Mouse (Mus musculus): ENCODE measurements around the gene Prl3b1. TPM values are rescaled to one million over a fixed set of nuclear protein-coding genes. Genes with fewer than 3 reads are reported as not detected.

Prl3b1 gene
- 6.4 and 13.7 TPM in 2 replicates for polyA plus RNA-seq (2011; ENCODE audit: insufficient read depth, insufficient read length, low read depth, missing spikeins)

GRCm38 (mm10) chr13:27241547-27241946, at the start of gene Prl3b1:
Gene Prl3b1 (plus strand): TSS chr13:27241847.
- no peaks in the 10 kb centered on the region for H3K4me1 ChIP-seq (ENCODE audit: control insufficient read depth, insufficient read depth, low read length)
- no peak for TF ChIP-seq POLR2A (IDR thresholded peaks at IDR 0.05; ENCODE audit: insufficient read depth, low read length)
- TF ChIP-seq EP300 (IDR thresholded peaks at IDR 0.05; ENCODE audit: insufficient read depth, low read depth, low read length) = no peak
- TF ChIP-seq CTCF (IDR thresholded peaks at IDR 0.05; ENCODE audit: low read depth, low read length) = no peak
- no peak within 1 kb of the TSS for H3K9ac ChIP-seq (ENCODE audit: low read depth, poor library complexity, severe bottlenecking)
- no peak within 1 kb of the TSS for H3K27ac ChIP-seq (ENCODE audit: insufficient read depth, low read length)
- no peaks in the 10 kb centered on the region for H3K36me3 ChIP-seq (ENCODE audit: control insufficient read depth, insufficient read depth, low read length, poor library complexity, severe bottlenecking)
- no peaks in the 10 kb centered on the region for H3K27me3 ChIP-seq (ENCODE audit: control insufficient read depth, insufficient read depth, low read length, poor library complexity, severe bottlenecking)
- H3K9me3 ChIP-seq (replicated peaks; ENCODE audit: control insufficient read depth, insufficient read depth, low read length, poor library complexity, severe bottlenecking) = no peaks in the 10 kb centered on the region
- H3K4me3 ChIP-seq (ENCODE audit: low read depth, low read length) = no peak within 1 kb of the TSS

DNA sequence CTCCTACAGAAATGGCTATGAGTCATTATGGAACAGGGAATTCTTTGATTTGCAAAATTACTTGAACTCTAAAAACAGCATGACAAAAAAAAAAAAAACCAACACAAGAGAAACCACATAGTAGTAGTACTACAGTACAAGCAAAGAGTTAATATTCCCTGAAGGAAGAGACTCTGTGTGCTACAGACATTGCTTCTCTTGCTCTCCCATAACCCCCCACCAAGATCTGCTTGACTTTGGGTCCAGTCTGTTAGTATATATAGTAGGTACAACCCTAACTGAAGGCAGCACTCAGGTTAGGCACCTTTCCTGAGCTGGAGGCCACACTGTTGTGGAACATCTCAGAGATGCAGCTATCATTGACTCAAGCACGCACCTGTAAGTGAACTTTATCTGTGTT, 45.3 kb upstream of the Prl3b1 start, which contains the start of gene Prl3c1:
Gene Prl3c1 (plus strand): TSS at position 301 of the 400 bp plus-strand sequence.
- no peaks in the 10 kb centered on the region for H3K27me3 ChIP-seq (ENCODE audit: control insufficient read depth, insufficient read depth, low read length, poor library complexity, severe bottlenecking)
- no peaks in the 10 kb centered on the region for H3K4me1 ChIP-seq (ENCODE audit: control insufficient read depth, insufficient read depth, low read length)
- H3K9me3 ChIP-seq (replicated peaks; ENCODE audit: control insufficient read depth, insufficient read depth, low read length, poor library complexity, severe bottlenecking) = no peaks in the 10 kb centered on the region; the same call in 1 of the 2 replicates
- H3K4me3 ChIP-seq (ENCODE audit: low read depth, low read length) = no peak within 1 kb of the TSS
- H3K9ac ChIP-seq (ENCODE audit: low read depth, poor library complexity, severe bottlenecking) = no peak within 1 kb of the TSS
- no peak within 1 kb of the TSS for H3K27ac ChIP-seq (ENCODE audit: insufficient read depth, low read length)
- H3K36me3 ChIP-seq (ENCODE audit: control insufficient read depth, insufficient read depth, low read length, poor library complexity, severe bottlenecking) = no peaks in the 10 kb centered on the region
- TF ChIP-seq POLR2A (IDR thresholded peaks at IDR 0.05; ENCODE audit: insufficient read depth, low read length) = no peak
- no peak for TF ChIP-seq CTCF (IDR thresholded peaks at IDR 0.05; ENCODE audit: low read depth, low read length)
- no peak for TF ChIP-seq EP300 (IDR thresholded peaks at IDR 0.05; ENCODE audit: insufficient read depth, low read depth, low read length)

DNA sequence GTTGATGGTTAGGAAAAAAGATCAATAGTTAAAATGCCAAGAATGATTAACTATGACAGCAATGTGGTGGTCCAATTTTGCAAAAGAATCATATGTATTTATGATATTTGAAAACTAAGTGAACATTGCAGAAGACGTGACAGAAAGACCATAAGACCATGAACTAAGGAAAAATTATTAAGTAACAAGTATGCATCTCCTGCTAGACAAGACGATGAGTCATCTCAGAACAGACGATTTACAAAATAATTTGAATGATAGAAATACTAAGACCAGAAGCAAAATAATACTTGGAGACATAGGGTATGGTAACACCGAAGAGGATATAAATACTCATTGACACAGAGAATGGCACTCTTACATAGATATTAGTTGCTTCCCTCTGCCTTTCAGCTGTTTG, 17.5 kb downstream of the Prl3b1 start, which contains the start of gene Prl3a1:
Gene Prl3a1 (plus strand): TSS at position 301 of the 400 bp plus-strand sequence.
- no peaks in the 10 kb centered on the region for H3K27me3 ChIP-seq (ENCODE audit: control insufficient read depth, insufficient read depth, low read length, poor library complexity, severe bottlenecking)
- TF ChIP-seq POLR2A (IDR thresholded peaks at IDR 0.05; ENCODE audit: insufficient read depth, low read length) = no peak
- no peak for TF ChIP-seq CTCF (IDR thresholded peaks at IDR 0.05; ENCODE audit: low read depth, low read length)
- no peak for TF ChIP-seq EP300 (IDR thresholded peaks at IDR 0.05; ENCODE audit: insufficient read depth, low read depth, low read length)
- no peaks in the 10 kb centered on the region for H3K4me1 ChIP-seq (ENCODE audit: control insufficient read depth, insufficient read depth, low read length)
- no peaks in the 10 kb centered on the region for H3K9me3 ChIP-seq (replicated peaks; ENCODE audit: control insufficient read depth, insufficient read depth, low read length, poor library complexity, severe bottlenecking)
- no peak within 1 kb of the TSS for H3K9ac ChIP-seq (ENCODE audit: low read depth, poor library complexity, severe bottlenecking)
- no peak within 1 kb of the TSS for H3K4me3 ChIP-seq (ENCODE audit: low read depth, low read length)
- no peaks in the 10 kb centered on the region for H3K36me3 ChIP-seq (ENCODE audit: control insufficient read depth, insufficient read depth, low read length, poor library complexity, severe bottlenecking)
- H3K27ac ChIP-seq (ENCODE audit: insufficient read depth, low read length) = no peak within 1 kb of the TSS

Other genes starting within 250 kb of the Prl3b1 start
- not detected in 2 replicates for gene Prl, start 184.3 kb upstream of the Prl3b1 start, polyA plus RNA-seq (2011; ENCODE audit: insufficient read depth, insufficient read length, low read depth, missing spikeins)
- gene Prl3d1, start 147.7 kb upstream of the Prl3b1 start, polyA plus RNA-seq (2011; ENCODE audit: insufficient read depth, insufficient read length, low read depth, missing spikeins) = not detected in 2 replicates
- not detected in 2 replicates for gene Prl3d2, start 120.1 kb upstream of the Prl3b1 start, polyA plus RNA-seq (2011; ENCODE audit: insufficient read depth, insufficient read length, low read depth, missing spikeins)
- gene Prl3d3, start 85.1 kb upstream of the Prl3b1 start, polyA plus RNA-seq (2011; ENCODE audit: insufficient read depth, insufficient read length, low read depth, missing spikeins) = not detected in 2 replicates
- gene Prl3c1, start 45.2 kb upstream of the Prl3b1 start, polyA plus RNA-seq (2011; ENCODE audit: insufficient read depth, insufficient read length, low read depth, missing spikeins) = not detected in 2 replicates
- not detected in 2 replicates for gene Prl3a1, start 17.6 kb downstream of the Prl3b1 start, polyA plus RNA-seq (2011; ENCODE audit: insufficient read depth, insufficient read length, low read depth, missing spikeins)
- gene Prl6a1, start 70.8 kb downstream of the Prl3b1 start, polyA plus RNA-seq (2011; ENCODE audit: insufficient read depth, insufficient read length, low read depth, missing spikeins) = not detected in 2 replicates
- 1.0 and 2.0 TPM in 2 replicates for gene Prl8a2, start 103.8 kb downstream of the Prl3b1 start, polyA plus RNA-seq (2011; ENCODE audit: insufficient read depth, insufficient read length, low read depth, missing spikeins)
- 3.6 and 11.0 TPM in 2 replicates for gene Prl2b1, start 149.0 kb downstream of the Prl3b1 start, polyA plus RNA-seq (2011; ENCODE audit: insufficient read depth, insufficient read length, low read depth, missing spikeins)
- gene Prl8a6, start 196.8 kb downstream of the Prl3b1 start, polyA plus RNA-seq (2011; ENCODE audit: insufficient read depth, insufficient read length, low read depth, missing spikeins) = 1.2 TPM in 1 of 2 replicates, not detected in the other